Mouse (Mus musculus) cerebellum, adult 2 months (tissue): Measurements from ENCODE around the gene Sntb2.

Experiments
- CTCF ChIP-seq: fragments of 200-500 bp; IDR thresholded peaks from 2 replicates; pipeline ENCODE4 v1.5.1; 2011; ENCODE audit warnings: low read depth, mild to moderate bottlenecking, control low read depth, low read length, moderate library complexity, borderline replicate concordance; ENCODE audit not compliant: insufficient read depth
- POLR2A ChIP-seq: fragments of 200-500 bp; IDR thresholded peaks from 2 replicates; pipeline ENCODE4 v1.6.1; 2011; ENCODE audit warnings: low read length, control low read depth, borderline replicate concordance; ENCODE audit not compliant: insufficient read depth

- TF ChIP-seq CTCF (no peak), POLR2A (peak; percentile 71)
Measured at GRCm38 (mm10) chr8:106893481-106894156, 41.9 kb upstream of the Sntb2 start, which contains the start of gene Utp4.
